Mouse (Mus musculus) E14TG2a.4 (cell line): ENCODE results near the gene 2900011O08Rik.
"Not testable (repeated sequence)": the region's sequence is repeated elsewhere in the genome, so short reads cannot be mapped to it uniquely, and the experiment has no call there.

ENCODE experiments used
- H3K27me3 ChIP-seq: 2 replicates; pipeline ENCODE4 v1.6.1; 2014; ENCODE audit warnings: low read length, control low read depth; ENCODE audit not compliant: insufficient read depth
- H3K36me3 ChIP-seq: 2 replicates; pipeline ENCODE4 v1.6.1; 2014; ENCODE audit warnings: low read length, control low read depth; ENCODE audit not compliant: insufficient read depth
- H3K4me1 ChIP-seq: replicated peaks from 2 replicates; pipeline ENCODE4 v1.6.1; 2014; ENCODE audit warnings: low read depth, low read length, control low read depth
- H3K4me3 ChIP-seq: replicated peaks from 2 replicates; pipeline ENCODE4 v1.5.1; 2014; ENCODE audit warnings: mild to moderate bottlenecking, low read length
- H3K9me3 ChIP-seq: 2 replicates; pipeline ENCODE4 v1.6.1; 2014; ENCODE audit warnings: low read length, control low read depth
- CTCF ChIP-seq: conservative IDR thresholded peaks from 2 replicates; pipeline ENCODE4 v1.5.1; 2014; ENCODE audit warnings: low read length
- NANOG ChIP-seq: IDR thresholded peaks from 2 replicates; pipeline ENCODE4 v1.6.1; 2014; ENCODE audit warnings: borderline replicate concordance, low read length, mixed read lengths
- POU5F1 ChIP-seq: IDR thresholded peaks from 2 replicates; pipeline ENCODE4 v1.6.1; 2014; ENCODE audit warnings: low read length, borderline replicate concordance

The 2900011O08Rik gene

GRCm38 (mm10) chr16:13962053-13962452 lies 24.4 kb upstream of the 2900011O08Rik start:
- Histone ChIP-seq H3K4me3 (no peak overlapping the region), H3K27me3 (no peaks in the 10 kb centered on the region), H3K4me1 (peaks cover 50% of the 10 kb centered on the region), H3K9me3 (peaks cover 15% of the 10 kb centered on the region), H3K36me3 (no peaks in the 10 kb centered on the region)
- TF ChIP-seq NANOG (no peak), CTCF (no peak), POU5F1 (no peak)

DNA sequence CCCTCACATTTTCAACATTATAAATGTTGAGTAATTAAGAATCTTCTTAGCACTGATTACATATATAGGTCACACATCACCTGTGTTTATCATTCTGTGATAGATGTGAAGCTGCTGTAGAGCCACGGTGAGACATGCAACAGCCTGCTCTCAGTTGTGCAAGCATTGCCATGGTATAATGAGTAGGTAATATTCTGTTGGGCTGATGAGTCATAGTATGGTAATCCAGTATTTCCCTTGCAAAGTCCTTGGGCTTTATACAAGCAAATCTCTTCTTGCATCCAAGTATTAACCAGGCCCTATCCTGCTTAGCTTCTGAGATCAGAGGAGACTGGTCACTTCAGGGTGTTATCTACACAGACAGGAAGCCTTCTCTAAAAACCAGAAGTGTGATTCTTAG lies 17.3 kb upstream of the 2900011O08Rik start:
- Histone ChIP-seq H3K4me3 (no peak overlapping the region), H3K4me1 (peaks cover 60% of the 10 kb centered on the region), H3K36me3 (peaks cover 9% of the 10 kb centered on the region), H3K9me3 (peaks cover 7% of the 10 kb centered on the region; the same call in 1 of the 2 replicates), H3K27me3 (no peaks in the 10 kb centered on the region)
- TF ChIP-seq CTCF (no peak), NANOG (no peak), POU5F1 (no peak)

- H3K9me3 ChIP-seq: no peaks in the 10 kb centered on the region
- H3K36me3 ChIP-seq: peaks cover 26% of the 10 kb centered on the region
- TF ChIP-seq POU5F1 (no peak), CTCF (no peak), NANOG (no peak)
- no peak overlapping the region for H3K4me3 ChIP-seq
- H3K4me1 ChIP-seq: peaks cover 70% of the 10 kb centered on the region
- H3K27me3 ChIP-seq: no peaks in the 10 kb centered on the region
Observed at GRCm38 (mm10) chr16:13972051-13972450, 14.4 kb upstream of the 2900011O08Rik start.

DNA sequence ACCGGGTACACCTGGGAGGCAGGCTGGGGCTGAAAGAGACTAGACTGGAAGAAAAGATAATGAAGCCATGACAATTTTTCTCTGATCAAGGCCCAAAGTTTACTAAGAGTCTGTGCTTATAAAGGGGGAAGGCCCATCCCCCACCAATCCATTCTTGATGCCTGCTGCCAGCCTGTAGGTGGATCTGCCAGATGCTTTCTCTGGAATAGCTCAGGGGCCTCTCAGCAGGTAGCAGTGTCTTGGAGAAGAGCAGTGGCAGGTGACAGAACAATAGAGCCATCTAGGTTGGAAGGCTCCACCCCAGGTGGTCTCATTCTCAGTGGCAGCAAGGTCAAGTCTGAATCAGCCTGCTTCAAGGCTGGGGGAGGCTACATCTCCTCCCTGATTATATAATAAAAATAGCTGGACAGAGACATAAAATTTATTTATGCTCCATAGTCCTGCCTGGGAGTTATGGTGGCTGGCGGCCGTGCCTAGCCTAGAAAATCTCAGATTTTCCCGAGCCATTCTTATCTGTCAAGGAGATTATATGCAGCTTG lies 10.0 kb upstream of the 2900011O08Rik start:
- not testable (repeated sequence) for H3K27me3 ChIP-seq
- Histone ChIP-seq H3K4me1 (peaks cover 46% of the 10 kb centered on the region), H3K9me3 (peaks cover 20% of the 10 kb centered on the region), H3K36me3 (peaks cover 29% of the 10 kb centered on the region), H3K4me3 (peak overlapping the region; percentile 57)
- peak; percentile 86 for TF ChIP-seq NANOG

GRCm38 (mm10) chr16:13977026-13977425 lies 9.4 kb upstream of the 2900011O08Rik start:
- Histone ChIP-seq H3K4me3 (peak overlapping the region; percentile 57), H3K4me1 (peaks cover 40% of the 10 kb centered on the region), H3K36me3 (peaks cover 30% of the 10 kb centered on the region), H3K9me3 (peaks cover 26% of the 10 kb centered on the region)
- not testable (repeated sequence) for H3K27me3 ChIP-seq
- TF ChIP-seq NANOG (peak; percentile 96), POU5F1 (peak; percentile 84; the same call in 1 of the 2 replicates)

DNA sequence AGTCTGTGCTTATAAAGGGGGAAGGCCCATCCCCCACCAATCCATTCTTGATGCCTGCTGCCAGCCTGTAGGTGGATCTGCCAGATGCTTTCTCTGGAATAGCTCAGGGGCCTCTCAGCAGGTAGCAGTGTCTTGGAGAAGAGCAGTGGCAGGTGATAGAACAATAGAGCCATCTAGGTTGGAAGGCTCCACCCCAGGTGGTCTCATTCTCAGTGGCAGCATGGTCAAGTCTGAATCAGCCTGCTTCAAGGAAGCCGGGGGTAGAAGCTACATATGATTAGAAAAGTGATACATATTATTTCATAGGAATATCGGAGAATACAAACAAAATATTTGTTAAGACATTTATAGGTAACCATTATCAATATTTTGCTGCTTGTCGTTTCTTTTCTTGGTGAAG lies 4.7 kb upstream of the 2900011O08Rik start:
- Histone ChIP-seq H3K9me3 (peaks cover 53% of the 10 kb centered on the region), H3K4me3 (peak overlapping the region; percentile 73), H3K36me3 (peaks cover 23% of the 10 kb centered on the region), H3K4me1 (peaks cover 34% of the 10 kb centered on the region)
- H3K27me3 ChIP-seq: not testable (repeated sequence)
- TF ChIP-seq NANOG: peak; percentile 85

DNA sequence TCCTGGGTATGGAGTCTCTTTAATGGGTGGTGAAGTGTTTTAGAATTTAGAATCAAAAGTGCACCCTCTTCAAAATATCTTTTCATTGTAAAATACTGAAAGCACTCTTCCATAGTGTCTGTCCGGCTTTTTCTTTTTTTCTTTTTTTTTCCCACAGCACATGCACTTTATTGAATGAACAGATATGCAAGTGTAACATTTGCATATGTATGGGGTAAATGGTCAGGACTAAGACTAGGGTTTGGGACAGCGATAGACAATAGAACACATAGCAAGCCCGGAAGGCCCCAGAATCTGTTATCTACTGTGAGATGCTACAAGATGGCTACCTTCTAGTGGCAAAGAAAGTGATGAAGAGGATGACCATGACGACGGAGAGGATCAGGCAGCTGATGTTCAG lies 3.2 kb upstream of the 2900011O08Rik start:
- Histone ChIP-seq H3K4me3 (no peak overlapping the region), H3K27me3 (no peaks in the 10 kb centered on the region), H3K9me3 (peaks cover 53% of the 10 kb centered on the region), H3K4me1 (peaks cover 41% of the 10 kb centered on the region), H3K36me3 (peaks cover 23% of the 10 kb centered on the region)
- TF ChIP-seq CTCF (no peak), NANOG (no peak), POU5F1 (peak; percentile 72; the same call in 1 of the 2 replicates)

GRCm38 (mm10) chr16:13986197-13986573 lies 219 bp upstream of the 2900011O08Rik start:
- Histone ChIP-seq H3K4me1 (peaks cover 66% of the 10 kb centered on the region), H3K4me3 (peak overlapping the region; percentile 88), H3K36me3 (peaks cover 31% of the 10 kb centered on the region), H3K27me3 (no peaks in the 10 kb centered on the region), H3K9me3 (peaks cover 36% of the 10 kb centered on the region)
- no peak for TF ChIP-seq POU5F1
- TF ChIP-seq NANOG: no peak

GRCm38 (mm10) chr16:13992518-13993248 lies 6.3 kb downstream of the 2900011O08Rik start:
- Histone ChIP-seq H3K9me3 (no peaks in the 10 kb centered on the region), H3K27me3 (no peaks in the 10 kb centered on the region), H3K4me3 (no peak overlapping the region), H3K36me3 (peaks cover 48% of the 10 kb centered on the region), H3K4me1 (peaks cover 49% of the 10 kb centered on the region)
- no peak for TF ChIP-seq NANOG
- no peak for TF ChIP-seq POU5F1
- TF ChIP-seq CTCF: no peak
